Mouse (Mus musculus) hindbrain, embryonic 11.5 days (tissue): Measurements from ENCODE around the gene Tmem238l. TPM values are rescaled to one million over a fixed set of nuclear protein-coding genes. Genes with fewer than 3 reads are reported as not detected.
A peak's percentile ranks its signal among the peaks of the same experiment; 100 is the strongest.

Experiments
- ATAC-seq: fragments of 200-750 bp; cut with Nextera tagmentation; 2 replicates; pipeline ENCODE4 v1.8.0; 2017; ENCODE audit warnings: mild to moderate bottlenecking, moderate TSS enrichment, moderate library complexity; ENCODE audit not compliant: low FRiP score
- DNase-seq: peaks from one replicate; pipeline ENCODE4 v3.0.0-alpha.2; 2015; ENCODE audit warnings: low spot score
- H3K27ac ChIP-seq: fragments of 300-500 bp; sonication (generic); 2 replicates; pipeline ENCODE4 v1.5.1; 2014; ENCODE audit warnings: mild to moderate bottlenecking, low read depth, low read length
- H3K27me3 ChIP-seq: fragments of 300-500 bp; sonication (generic); 2 replicates; pipeline ENCODE4 v1.6.1; 2014; ENCODE audit warnings: mild to moderate bottlenecking, low read length, moderate library complexity, mixed read lengths; ENCODE audit not compliant: control insufficient read depth, insufficient read depth
- H3K36me3 ChIP-seq: fragments of 300-500 bp; sonication (generic); 2 replicates; pipeline ENCODE4 v1.6.1; 2014; ENCODE audit warnings: mild to moderate bottlenecking, low read length, moderate library complexity, mixed read lengths; ENCODE audit not compliant: control insufficient read depth, insufficient read depth
- H3K4me1 ChIP-seq: fragments of 300-500 bp; sonication (generic); replicated peaks from 2 replicates; pipeline ENCODE4 v1.6.1; 2014; ENCODE audit warnings: low read length, mixed read lengths; ENCODE audit not compliant: control insufficient read depth, insufficient read depth
- H3K4me2 ChIP-seq: fragments of 300-500 bp; sonication (generic); replicated peaks from 2 replicates; pipeline ENCODE4 v1.6.1; 2014; ENCODE audit warnings: mild to moderate bottlenecking, low read depth, low read length
- H3K4me3 ChIP-seq: fragments of 300-500 bp; sonication (generic); 2 replicates; pipeline ENCODE4 v1.5.1; 2014; ENCODE audit warnings: low read depth, low read length
- H3K9ac ChIP-seq: fragments of 300-500 bp; sonication (generic); 2 replicates; pipeline ENCODE4 v1.6.1; 2014; ENCODE audit warnings: low read depth, low read length
- H3K9me3 ChIP-seq: fragments of 300-500 bp; sonication (generic); 2 replicates; pipeline ENCODE4 v1.6.1; 2016; ENCODE audit warnings: low read length; ENCODE audit not compliant: control insufficient read depth
- WGBS: fragments of 180-500 bp; shearing (Covaris S2); extraction: QIAGEN DNeasy Blood & Tissue Kit; methylation state at CpG from one replicate; pipeline ENCODE4 v1.1.7; 2014; 5-methylcytosine and 5-hydroxymethylcytosine counted together
- polyA plus RNA-seq: library from polyadenylated mRNA; unstranded; fragments of >200 nt; fragmentation: Nextera tagmentation; extraction: Ambion mirVana; gene quantifications from 2 replicates; pipeline ENCODE4 v1.2.1, GENCODE M21; 2014

Tmem238l gene
- polyA plus RNA-seq, 1 experiment from 2014 or later, result not detected

DNA sequence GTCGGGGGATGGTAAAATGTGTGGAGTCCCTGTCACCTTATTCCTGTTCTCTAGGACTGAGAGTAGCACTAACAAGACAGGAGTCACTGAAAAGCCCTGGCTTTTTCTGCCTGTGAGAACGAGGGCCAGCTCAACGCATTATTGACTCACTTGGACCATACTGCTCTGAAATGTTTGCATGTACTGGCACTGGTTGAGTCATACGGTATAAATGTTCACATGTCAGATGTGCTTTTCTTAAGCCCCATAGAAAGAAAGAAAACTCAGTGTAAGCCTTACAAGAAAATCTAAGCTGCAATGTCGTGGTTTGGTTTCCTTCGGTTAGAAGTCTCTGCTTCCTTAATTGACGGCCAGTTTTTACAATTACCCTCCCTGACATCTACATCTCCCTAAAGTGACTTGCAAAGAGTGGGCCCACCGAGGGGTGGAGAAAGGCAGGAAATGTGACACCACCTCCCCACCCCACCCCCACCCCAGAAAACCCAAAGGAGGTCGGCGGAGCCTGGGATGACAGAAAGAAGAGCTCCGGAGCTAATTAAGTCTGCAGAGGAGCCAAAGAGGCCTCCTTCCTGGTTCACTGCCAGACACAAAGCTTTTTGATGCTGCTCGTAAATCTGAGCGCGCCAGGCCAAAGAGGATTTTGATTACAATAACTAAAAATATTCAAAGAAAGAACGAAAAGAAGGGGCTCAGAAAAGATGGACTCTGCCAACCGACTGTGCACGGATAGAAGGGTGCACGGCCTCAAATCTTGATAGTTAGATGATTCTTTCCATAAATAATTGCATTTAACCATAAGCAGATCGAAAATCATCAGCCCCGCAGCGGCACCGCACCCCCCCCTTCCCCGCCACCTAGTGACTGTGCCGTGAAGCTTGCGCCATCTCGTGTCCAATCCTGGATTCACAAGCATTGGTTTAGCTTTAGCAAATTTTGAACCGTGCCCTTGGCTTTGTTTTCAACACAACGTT is 28.0 kb downstream of the Tmem238l start:
- H3K4me3 ChIP-seq, result peak overlapping the region; percentile 33
- H3K4me2 ChIP-seq, result peak overlapping the region; percentile 70
- H3K36me3 ChIP-seq, result no peaks in the 10 kb centered on the region
- ATAC-seq, result peak; percentile 78
- 5% methylated on average over 28 of the region's 28 CpGs for WGBS
- H3K27ac ChIP-seq, result peak overlapping the region; percentile 75
- H3K9ac ChIP-seq, result peak overlapping the region; percentile 46; the same call in 1 of the 2 replicates
- H3K27me3 ChIP-seq, result no peaks in the 10 kb centered on the region
- peak; percentile 87 for DNase-seq
- no peaks in the 10 kb centered on the region for H3K9me3 ChIP-seq
- no peaks in the 10 kb centered on the region; the same call in 1 of the 2 replicates for H3K4me1 ChIP-seq

DNA sequence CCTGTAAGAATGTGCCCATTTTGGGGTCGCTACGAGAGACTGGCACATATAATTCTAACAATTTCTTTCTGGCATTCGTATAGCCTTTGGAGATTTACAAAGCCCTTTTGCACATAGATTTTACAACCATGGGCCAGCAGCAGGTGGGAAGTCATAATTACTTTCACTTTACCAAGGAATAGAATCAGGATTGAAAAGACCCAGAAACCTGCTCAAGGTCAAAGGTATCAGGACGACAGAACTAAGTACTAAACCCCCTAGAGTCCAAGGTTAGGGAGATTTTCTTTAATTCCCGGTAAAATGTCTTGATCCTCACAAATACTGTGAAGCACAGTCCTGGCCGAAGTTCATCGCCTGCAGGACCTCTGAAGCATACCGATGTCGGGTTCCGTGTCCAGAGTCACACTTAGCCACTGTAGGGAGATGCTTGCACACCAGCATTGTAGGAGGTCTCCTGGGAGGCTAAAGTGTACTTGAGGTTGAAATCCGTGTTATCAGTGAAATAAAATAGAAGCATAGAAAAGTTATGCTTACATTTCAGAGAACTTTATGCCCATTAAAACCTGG is 28.8 kb downstream of the Tmem238l start:
- peak overlapping the region; percentile 46 for H3K9ac ChIP-seq
- no peaks in the 10 kb centered on the region; the same call in 1 of the 2 replicates for H3K4me1 ChIP-seq
- H3K27ac ChIP-seq, result peak overlapping the region; percentile 75; the same call in 1 of the 2 replicates
- no peaks in the 10 kb centered on the region for H3K36me3 ChIP-seq
- DNase-seq, result no peak
- peak overlapping the region; percentile 33 for H3K4me3 ChIP-seq
- WGBS, result 38% methylated on average over 11 of the region's 11 CpGs
- no peaks in the 10 kb centered on the region for H3K9me3 ChIP-seq
- ATAC-seq, result no peak
- H3K27me3 ChIP-seq, result no peaks in the 10 kb centered on the region
- H3K4me2 ChIP-seq, result peak overlapping the region; percentile 70

DNA sequence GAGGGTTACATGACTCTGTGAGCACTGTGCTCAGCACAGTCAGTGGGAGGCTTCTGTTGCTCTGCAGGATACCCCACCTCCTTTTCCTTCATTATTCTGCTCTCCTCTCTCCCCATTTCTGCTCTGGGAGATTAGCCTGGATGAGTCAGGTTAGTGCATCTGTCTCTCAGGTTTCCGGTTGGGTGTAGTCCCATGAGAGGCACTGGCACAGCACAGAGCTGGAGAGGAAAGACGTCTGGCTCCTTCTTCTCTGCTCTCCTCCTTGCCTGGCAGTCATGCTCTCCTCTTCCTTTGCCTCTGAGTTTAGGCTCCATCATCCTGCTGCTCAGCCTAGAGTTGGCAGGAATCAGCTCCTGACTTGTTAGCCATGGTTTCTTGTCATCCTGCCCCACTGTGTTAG is 35.7 kb downstream of the Tmem238l start:
- H3K4me1 ChIP-seq, result no peaks in the 10 kb centered on the region
- H3K27ac ChIP-seq, result no peak overlapping the region
- no peak overlapping the region for H3K9ac ChIP-seq
- DNase-seq (no peak), ATAC-seq (no peak)
- H3K36me3 ChIP-seq, result no peaks in the 10 kb centered on the region
- no peaks in the 10 kb centered on the region for H3K9me3 ChIP-seq
- no peak overlapping the region for H3K4me3 ChIP-seq
- 76% methylated on average over 2 of the region's 2 CpGs for WGBS
- no peak overlapping the region for H3K4me2 ChIP-seq
- H3K27me3 ChIP-seq, result no peaks in the 10 kb centered on the region

DNA sequence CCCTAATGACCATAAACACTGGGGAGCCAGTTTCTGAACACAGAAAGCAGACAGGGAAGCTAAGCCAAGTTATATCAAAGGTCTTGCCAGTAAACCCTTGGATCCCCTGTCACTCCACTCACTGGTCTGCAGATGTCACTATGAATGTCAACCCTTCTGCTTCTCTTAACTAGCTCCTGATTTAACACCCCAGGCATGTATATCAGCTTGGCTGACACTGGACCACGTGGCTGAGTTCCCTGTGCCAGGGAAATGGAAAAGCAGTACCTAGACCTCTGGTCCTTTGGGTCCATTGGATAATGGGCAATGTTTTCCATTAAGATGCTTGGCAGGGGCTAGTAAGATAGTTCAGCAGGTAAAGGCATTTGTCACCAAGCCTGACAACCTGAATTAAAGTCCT is 37.2 kb downstream of the Tmem238l start:
- no peak for ATAC-seq
- no peak for DNase-seq

DNA sequence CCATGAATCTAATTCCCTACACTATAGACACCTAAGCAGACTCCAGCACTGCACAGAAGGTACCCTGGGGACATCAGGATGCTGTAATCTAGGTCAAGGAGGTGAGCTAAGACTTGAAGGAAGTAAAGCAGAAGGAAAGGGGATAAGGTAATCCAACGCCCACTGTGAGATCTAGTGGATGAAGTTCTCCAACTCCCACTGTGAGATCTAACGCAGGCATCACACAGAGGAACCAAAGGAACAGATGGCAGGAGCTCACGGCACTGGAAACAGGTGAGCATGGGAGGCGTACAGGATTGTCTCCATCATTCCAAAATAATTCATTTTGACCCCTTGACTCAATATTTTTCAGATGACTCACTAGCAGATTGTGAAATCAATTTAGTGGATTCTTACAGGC is 40.0 kb downstream of the Tmem238l start:
- Histone ChIP-seq H3K27me3 (no peaks in the 10 kb centered on the region), H3K9me3 (no peaks in the 10 kb centered on the region), H3K27ac (no peak overlapping the region), H3K4me3 (no peak overlapping the region), H3K4me2 (no peak overlapping the region), H3K4me1 (no peaks in the 10 kb centered on the region; the same call in 1 of the 2 replicates), H3K36me3 (no peaks in the 10 kb centered on the region), H3K9ac (no peak overlapping the region)
- 79% methylated on average over 4 of the region's 4 CpGs for WGBS
- no peak for DNase-seq
- no peak for ATAC-seq

More for the DNA sequence above, 37.2 kb downstream of the Tmem238l start:
- no peak overlapping the region for H3K27ac ChIP-seq
- no peak overlapping the region for H3K4me3 ChIP-seq
- H3K4me1 ChIP-seq, result no peaks in the 10 kb centered on the region
- no peaks in the 10 kb centered on the region for H3K9me3 ChIP-seq
- H3K9ac ChIP-seq, result no peak overlapping the region
- H3K36me3 ChIP-seq, result no peaks in the 10 kb centered on the region
- H3K27me3 ChIP-seq, result no peaks in the 10 kb centered on the region
- H3K4me2 ChIP-seq, result no peak overlapping the region
- WGBS, result 67% methylated on average over 1 of the region's 1 CpGs

DNA sequence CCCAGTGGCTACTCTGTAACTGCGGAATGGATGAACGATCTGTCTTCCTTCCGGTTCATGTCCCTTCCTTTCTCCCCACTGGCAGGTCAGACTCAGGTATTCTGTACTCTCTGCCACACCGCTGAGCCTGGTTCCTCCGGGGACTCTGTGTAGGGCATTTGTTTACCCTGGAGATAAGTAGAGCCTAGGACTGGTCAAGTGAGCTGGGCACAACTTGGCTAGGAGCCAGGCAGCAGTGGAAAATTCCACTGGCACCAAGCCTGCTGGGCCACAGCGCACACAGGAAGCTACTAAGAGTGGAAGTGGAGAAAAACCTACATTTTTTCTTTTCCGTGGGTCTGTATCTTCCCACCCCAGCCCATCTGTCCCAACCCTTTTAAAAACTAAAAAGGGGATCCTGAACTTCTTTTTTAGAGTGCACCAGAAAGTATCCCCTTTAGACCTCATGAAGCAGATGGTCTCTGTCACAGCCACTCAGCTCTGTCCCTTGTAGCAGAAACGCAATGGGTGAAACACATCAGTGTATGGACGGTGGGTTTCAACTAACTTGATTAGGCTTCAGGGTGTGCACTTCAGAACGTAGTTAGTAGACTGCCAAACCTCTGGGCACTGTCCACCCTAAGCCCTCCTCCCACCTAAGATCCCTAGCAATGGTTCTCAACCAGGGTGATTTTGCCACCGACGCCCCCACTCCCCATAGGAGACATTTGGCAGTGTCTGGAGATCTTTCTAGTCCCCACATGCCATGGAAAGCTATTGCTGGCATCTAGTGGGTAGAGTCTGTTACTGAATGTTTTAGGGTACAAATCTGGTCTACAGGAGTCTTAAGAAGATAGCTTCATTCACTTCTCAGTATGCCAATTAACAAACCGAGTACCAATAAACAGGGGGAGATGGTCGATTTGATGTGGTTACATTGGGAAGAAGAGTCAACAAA is 42.3 kb downstream of the Tmem238l start:
- Histone ChIP-seq H3K27me3 (no peaks in the 10 kb centered on the region), H3K9me3 (no peaks in the 10 kb centered on the region), H3K4me1 (no peaks in the 10 kb centered on the region; the same call in 1 of the 2 replicates), H3K36me3 (no peaks in the 10 kb centered on the region), H3K4me2 (no peak overlapping the region), H3K9ac (no peak overlapping the region), H3K4me3 (no peak overlapping the region), H3K27ac (no peak overlapping the region)
- WGBS, result 86% methylated on average over 14 of the region's 14 CpGs
- DNase-seq, result no peak
- ATAC-seq, result no peak

DNA sequence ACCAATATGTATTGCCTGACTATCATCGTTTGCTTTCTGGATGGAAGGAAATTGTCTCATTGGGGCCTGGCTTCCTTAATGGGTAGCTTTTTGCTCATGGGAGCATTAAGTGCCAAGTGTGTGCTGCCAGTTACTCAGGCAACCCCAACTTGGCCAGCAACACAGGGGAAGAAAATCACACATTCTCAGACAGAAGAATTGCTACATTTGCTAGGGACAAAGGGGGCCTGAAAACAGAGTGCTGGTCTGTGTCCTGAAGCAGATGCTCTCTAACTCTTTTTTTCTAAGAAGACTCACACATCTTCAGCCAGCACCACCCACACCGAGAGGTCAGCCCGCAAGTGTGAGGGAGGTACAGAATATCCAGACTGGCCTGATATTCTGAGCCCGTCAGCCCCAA is 44.2 kb downstream of the Tmem238l start:
- Histone ChIP-seq H3K27ac (no peak overlapping the region), H3K4me1 (no peaks in the 10 kb centered on the region; the same call in 1 of the 2 replicates), H3K4me3 (no peak overlapping the region), H3K9ac (no peak overlapping the region), H3K4me2 (no peak overlapping the region), H3K27me3 (no peaks in the 10 kb centered on the region), H3K9me3 (no peaks in the 10 kb centered on the region), H3K36me3 (no peaks in the 10 kb centered on the region)
- DNase-seq (no peak), ATAC-seq (no peak)
- WGBS, result 75% methylated on average over 4 of the region's 4 CpGs

DNA sequence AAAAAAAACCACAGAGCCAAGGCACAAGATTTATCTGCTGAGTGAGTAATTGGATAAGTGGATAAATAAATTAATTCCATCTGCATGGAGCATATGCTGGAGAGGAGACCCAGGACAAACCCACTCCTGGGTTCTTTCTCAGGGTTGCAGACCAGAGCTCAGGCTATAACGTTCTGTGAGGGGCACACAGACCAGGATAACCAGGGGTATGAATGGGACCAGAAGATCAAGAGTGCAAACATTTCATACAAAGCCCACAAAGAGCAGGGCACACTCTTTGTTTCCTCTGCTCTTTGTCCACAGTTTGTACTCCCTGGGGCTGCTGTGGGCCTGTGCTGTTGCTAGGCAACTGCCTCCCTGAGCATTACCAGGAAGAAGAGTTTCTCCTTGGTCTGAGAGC is 45.3 kb downstream of the Tmem238l start:
- no peaks in the 10 kb centered on the region for H3K27me3 ChIP-seq
- H3K9me3 ChIP-seq, result no peaks in the 10 kb centered on the region
- no peak overlapping the region for H3K9ac ChIP-seq
- no peaks in the 10 kb centered on the region; the same call in 1 of the 2 replicates for H3K4me1 ChIP-seq
- DNase-seq (peak; percentile 67), ATAC-seq (peak; percentile 56)
- H3K4me2 ChIP-seq, result no peak overlapping the region
- 22% methylated on average over 1 of the region's 1 CpGs for WGBS
- H3K36me3 ChIP-seq, result no peaks in the 10 kb centered on the region
- 0 out of 2 replicates have a peak overlapping the region, but pooled peaks have one; percentile 17 for H3K27ac ChIP-seq
- no peak overlapping the region for H3K4me3 ChIP-seq
